Mouse (Mus musculus) gastrocnemius, postnatal 4 days (tissue): ENCODE data around the gene Tigd4. TPM values are rescaled to one million over a fixed set of nuclear protein-coding genes. Genes with fewer than 3 reads are reported as not detected.
"Not testable (repeated sequence)": the region's sequence is repeated elsewhere in the genome, so short reads cannot be mapped to it uniquely, and the experiment has no call there.

ENCODE experiments used
- DNase-seq, 2 experiments: peaks; one replicate each; pipeline ENCODE4 v3.0.0; 2021 to 2022; ENCODE audit warnings: low spot score in 2 of 2, mixed read lengths in 2 of 2
- long read RNA-seq, 2 experiments: library from polyadenylated mRNA; stranded (forward); transcript quantifications; one replicate each; pipeline ENCODE4 v2.0.0; 2021
- total RNA-seq, 2 experiments: library from RNA; stranded (reverse); gene quantifications; 2 replicates each; pipeline ENCODE4 v1.2.3; 2021

Tigd4 gene
- total RNA-seq, result 10 to 100 TPM; 15.5 to 19.9 TPM
- long read RNA-seq, experiment 1, transcript Tigd4-201 (1 exons, 3,459 nt), result major isoform, 6 of 6 reads
- long read RNA-seq, experiment 1, partial matches to known transcripts, result 0 of 6 reads
- long read RNA-seq, experiment 1, other reads (novel, unspliced or antisense), result 0 of 6 reads
- long read RNA-seq, experiment 2, partial matches to known transcripts, result 0 of 2 reads
- long read RNA-seq, experiment 2, other reads (novel, unspliced or antisense), result 0 of 2 reads

- DNase-seq, result no peak
These were observed at the start of gene Tigd4 for GRCm38 (mm10) chr3:84593274-84593673. Tigd4 (plus strand) TSS chr3:84593574.

GRCm38 (mm10) chr3:84547177-84547576, 46.2 kb upstream of the Tigd4 start:
- no peak for DNase-seq

GRCm38 (mm10) chr3:84555780-84556179, 37.6 kb upstream of the Tigd4 start:
- DNase-seq, result no peak

GRCm38 (mm10) chr3:84558301-84558700, 35.1 kb upstream of the Tigd4 start:
- DNase-seq, result no peak

GRCm38 (mm10) chr3:84562911-84563310, 30.5 kb upstream of the Tigd4 start:
- DNase-seq, result not testable (repeated sequence)

- no peak for DNase-seq
These were observed 30.0 kb upstream of the Tigd4 start for GRCm38 (mm10) chr3:84563415-84563814.

- no peak for DNase-seq
These were observed 24.8 kb upstream of the Tigd4 start for GRCm38 (mm10) chr3:84568540-84568939.

GRCm38 (mm10) chr3:84569587-84569986, 23.8 kb upstream of the Tigd4 start:
- DNase-seq, result no peak

GRCm38 (mm10) chr3:84570501-84570900, 22.9 kb upstream of the Tigd4 start:
- no peak for DNase-seq

GRCm38 (mm10) chr3:84580716-84581115, 12.7 kb upstream of the Tigd4 start:
- DNase-seq, result no peak

GRCm38 (mm10) chr3:84581696-84582022, 11.7 kb upstream of the Tigd4 start:
- no peak for DNase-seq

GRCm38 (mm10) chr3:84582023-84582912, 11.1 kb upstream of the Tigd4 start, which contains the start of gene Arfip1:
Arfip1 (minus strand) TSS chr3:84582625.
- peak; percentile 98 to 99 for DNase-seq

GRCm38 (mm10) chr3:84582913-84583276, 10.5 kb upstream of the Tigd4 start:
- no peak for DNase-seq

GRCm38 (mm10) chr3:84586736-84587135, 6.6 kb upstream of the Tigd4 start:
- no peak for DNase-seq

- no peak for DNase-seq
These were observed 1.7 kb downstream of the Tigd4 start for GRCm38 (mm10) chr3:84594894-84595676.

- DNase-seq, result no peak
These were observed 2.4 kb downstream of the Tigd4 start for GRCm38 (mm10) chr3:84595677-84596234.

- DNase-seq, result no peak
These were observed 4.8 kb downstream of the Tigd4 start for GRCm38 (mm10) chr3:84597996-84598734.

- no peak for DNase-seq
These were observed 5.4 kb downstream of the Tigd4 start for GRCm38 (mm10) chr3:84598756-84599155.

- no peak for DNase-seq
These were observed 8.6 kb downstream of the Tigd4 start for GRCm38 (mm10) chr3:84601870-84602495.

- no peak for DNase-seq
These were observed 9.4 kb downstream of the Tigd4 start for GRCm38 (mm10) chr3:84602759-84603158.
